Mouse (Mus musculus) ovary, postnatal 10 days (tissue): Measurements from ENCODE around the gene Usp38.
"Not testable (repeated sequence)": the region's sequence is repeated elsewhere in the genome, so short reads cannot be mapped to it uniquely, and the experiment has no call there.

Experiments
- DNase-seq: peaks from one replicate; pipeline ENCODE4 v3.0.0; 2022; ENCODE audit warnings: low spot score

Usp38 gene

GRCm38 (mm10) chr8:81014789-81015699 is at the start of gene Usp38:
Gene Usp38, minus strand, starts transcription at chr8:81014928.
- peak; percentile 97 for DNase-seq

- DNase-seq = no peak
Observed at GRCm38 (mm10) chr8:81062566-81062965, 47.8 kb upstream of the Usp38 start.

- DNase-seq = no peak
Observed at GRCm38 (mm10) chr8:81061950-81062349, 47.2 kb upstream of the Usp38 start.

- no peak for DNase-seq
Observed at GRCm38 (mm10) chr8:81044201-81044600, 29.5 kb upstream of the Usp38 start.

DNA sequence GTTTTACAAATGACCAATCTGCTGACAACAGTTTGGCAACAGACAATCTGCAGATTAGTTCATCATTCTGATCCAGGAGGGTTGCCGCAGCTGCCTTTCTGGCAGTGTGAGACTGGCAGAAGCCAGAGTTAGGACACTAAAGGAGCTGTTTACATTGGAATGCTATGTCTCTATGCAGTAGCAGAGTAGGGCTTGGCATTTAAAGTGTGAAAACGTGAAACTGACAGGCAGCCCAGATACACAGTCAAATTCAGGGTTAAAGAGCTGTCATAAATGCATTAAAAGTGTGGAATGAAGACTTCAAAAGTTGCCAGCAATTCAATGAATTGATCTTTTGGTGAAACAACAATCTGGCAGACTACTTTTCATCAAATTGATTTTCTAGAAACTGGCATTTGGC is 13.3 kb upstream of the Usp38 start:
- no peak for DNase-seq

GRCm38 (mm10) chr8:81017548-81017947 is 2.8 kb upstream of the Usp38 start:
- not testable (repeated sequence) for DNase-seq

GRCm38 (mm10) chr8:81013811-81014530 is 757 bp downstream of the Usp38 start:
- DNase-seq = no peak

GRCm38 (mm10) chr8:81012699-81013098 is 2.0 kb downstream of the Usp38 start:
- no peak for DNase-seq

DNA sequence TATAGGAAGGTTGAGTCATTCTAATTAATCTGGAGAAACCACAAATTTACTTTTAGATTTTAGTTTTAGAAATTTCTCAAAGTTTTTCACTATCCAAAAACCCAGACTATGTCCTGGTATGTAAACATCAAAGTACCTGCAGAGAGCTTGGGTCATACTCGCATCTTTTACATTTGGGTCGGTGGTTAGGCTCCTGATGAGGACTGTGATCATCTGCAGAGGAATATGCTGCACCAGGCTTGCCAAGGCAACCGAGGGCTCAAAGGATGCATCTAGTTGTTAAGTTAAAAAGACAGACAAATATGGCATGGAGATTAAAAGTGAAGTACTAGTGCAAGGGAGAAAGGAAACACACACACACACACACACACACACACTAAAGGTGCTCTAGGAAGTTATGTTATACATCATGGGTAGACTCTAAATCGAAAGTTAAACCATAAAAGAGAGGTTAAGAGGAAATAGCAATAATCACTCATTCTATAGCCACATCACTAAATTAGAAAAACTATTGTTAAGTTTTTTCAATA is 2.6 kb downstream of the Usp38 start:
- no peak for DNase-seq

GRCm38 (mm10) chr8:81010386-81010785 is 4.3 kb downstream of the Usp38 start:
- DNase-seq = no peak

DNA sequence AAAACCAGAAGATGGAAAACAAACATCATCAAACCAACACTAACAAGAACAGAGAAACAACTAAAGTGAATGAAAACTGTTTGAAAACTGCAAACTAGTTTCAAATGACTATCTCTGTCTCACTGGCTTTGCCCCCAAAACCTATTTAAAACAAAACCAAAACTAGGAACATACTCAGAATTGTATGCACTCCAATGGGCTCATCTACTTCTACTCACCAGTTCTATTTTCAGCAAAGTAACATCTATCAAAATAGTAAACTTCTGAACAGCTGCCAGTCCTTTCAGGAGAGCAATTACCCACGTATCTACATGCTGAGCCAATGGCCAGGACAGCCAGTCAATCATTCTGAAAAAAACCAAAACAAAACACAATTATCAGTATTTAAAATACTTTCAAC is 9.6 kb downstream of the Usp38 start:
- DNase-seq = no peak

DNA sequence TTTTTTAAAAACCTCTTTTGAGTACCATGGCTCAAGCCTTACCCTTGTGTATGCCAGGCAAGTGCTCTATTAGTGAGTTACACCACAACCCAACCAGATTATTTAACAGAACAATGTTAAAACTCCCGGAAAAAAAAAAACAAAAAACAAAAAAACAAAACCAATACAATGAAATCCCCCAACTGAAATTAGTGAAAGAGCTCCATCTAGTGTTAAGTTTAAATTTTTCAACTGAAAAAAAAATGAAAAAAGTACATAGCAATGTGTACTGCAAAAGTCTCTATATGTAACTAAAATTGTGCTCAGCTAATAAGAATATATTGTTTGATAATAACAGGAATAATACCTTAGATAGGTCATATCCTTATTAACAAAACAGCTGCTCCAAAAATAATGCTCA is 18.1 kb downstream of the Usp38 start:
- no peak for DNase-seq

- no peak for DNase-seq
Observed at GRCm38 (mm10) chr8:80991937-80992336, 22.8 kb downstream of the Usp38 start.

DNA sequence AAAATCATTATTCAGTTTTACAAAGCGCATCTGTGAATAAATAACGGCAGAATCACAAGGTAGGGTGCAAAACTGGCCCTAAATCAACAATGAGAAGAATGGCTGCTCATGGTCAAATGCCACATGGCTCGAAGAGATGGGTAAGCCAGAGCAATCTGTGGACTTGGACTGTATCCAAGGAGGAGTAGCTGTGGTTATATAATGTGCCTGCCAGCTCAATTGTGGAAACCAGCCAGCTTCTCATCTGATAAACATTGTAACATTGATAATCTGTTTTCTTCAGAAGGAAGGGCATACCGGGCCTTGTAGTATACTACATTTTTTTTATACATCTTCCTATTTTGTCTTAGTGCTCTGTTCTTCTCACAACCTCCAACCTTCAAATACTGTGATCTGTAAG is 31.9 kb downstream of the Usp38 start:
- DNase-seq = no peak

- no peak for DNase-seq
Observed at GRCm38 (mm10) chr8:80981696-80982095, 33.0 kb downstream of the Usp38 start.

DNA sequence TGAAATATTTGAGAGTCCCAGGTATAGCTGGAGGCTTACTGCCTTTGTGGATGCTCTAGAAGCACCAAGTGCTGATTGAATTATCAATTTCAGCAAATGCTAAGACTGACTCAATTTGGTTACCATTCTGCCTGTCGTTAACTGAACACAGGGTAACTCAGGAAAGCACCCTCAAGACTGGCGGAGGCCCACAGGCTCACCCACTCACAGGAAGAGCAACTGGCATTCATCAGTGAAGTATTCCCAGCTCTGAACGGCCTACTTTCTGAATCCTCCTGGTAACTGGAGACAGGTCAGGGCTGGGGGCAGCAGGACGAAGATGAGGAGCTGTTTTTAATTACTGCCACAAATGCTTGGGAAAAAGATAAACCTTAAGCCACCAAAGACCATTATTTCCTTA is 34.7 kb downstream of the Usp38 start:
- no peak for DNase-seq

GRCm38 (mm10) chr8:80977231-80977630 is 37.5 kb downstream of the Usp38 start:
- DNase-seq = no peak

DNA sequence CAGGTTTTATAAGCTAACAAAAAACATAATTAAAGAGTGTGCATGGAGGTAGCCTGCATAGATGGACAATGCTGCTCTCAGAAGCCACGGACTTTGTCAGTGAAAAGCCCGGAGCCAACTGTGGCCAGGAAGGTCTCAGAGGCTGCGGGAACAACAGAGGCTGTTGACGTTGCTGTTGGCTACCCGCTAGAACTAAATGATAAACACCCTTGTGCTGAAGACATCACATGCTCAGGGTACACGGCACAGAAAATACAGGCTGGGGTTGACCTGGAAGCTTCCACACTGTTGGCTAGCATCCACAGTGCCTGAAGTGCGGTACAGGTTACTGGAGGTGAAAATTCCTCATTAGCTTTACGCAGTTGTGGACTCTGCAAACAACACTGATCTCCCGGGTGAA is 43.6 kb downstream of the Usp38 start:
- no peak for DNase-seq

GRCm38 (mm10) chr8:80970000-80970685 is 44.6 kb downstream of the Usp38 start:
- DNase-seq = no peak

DNA sequence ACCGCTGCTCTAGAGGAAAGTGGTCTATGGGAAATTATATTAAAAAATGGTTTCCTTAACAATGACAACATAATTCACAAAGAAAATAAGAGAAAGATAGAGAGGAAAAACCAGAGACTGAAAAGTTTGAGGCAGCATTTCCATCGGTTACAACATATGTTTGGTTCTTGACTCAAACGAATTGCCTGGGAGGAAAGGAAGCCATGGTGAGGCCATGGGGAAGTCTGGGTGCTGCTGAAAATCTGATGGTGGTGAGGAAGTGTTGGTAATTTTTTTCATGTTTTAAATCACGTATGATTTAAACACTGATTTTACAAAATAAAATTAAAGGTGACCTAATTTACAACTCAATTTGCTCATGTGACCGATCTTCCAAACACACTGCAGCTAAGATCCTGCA is 45.3 kb downstream of the Usp38 start:
- DNase-seq = no peak

- DNase-seq = no peak
Observed at GRCm38 (mm10) chr8:80963095-80963494, 51.6 kb downstream of the Usp38 start.

DNA sequence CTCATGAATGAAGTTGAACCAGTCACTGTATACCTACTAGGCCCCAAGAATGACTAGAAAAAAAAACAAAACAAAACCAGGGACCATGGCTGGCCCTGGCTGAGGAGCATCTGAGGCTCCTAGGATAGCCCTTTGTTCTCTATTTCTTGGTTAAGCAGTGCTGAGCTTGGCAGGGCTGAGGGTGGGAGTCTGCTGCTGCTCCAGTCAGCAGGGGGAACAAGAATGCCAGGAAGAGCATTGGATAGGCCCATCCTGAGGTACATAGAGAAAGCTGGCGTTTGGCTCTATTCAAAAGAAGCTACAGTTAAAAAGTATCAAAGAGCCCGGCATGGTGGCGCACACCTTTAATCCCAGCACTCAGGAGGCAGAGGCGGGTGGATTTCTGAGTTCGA is 52.1 kb downstream of the Usp38 start:
- DNase-seq = no peak
